Mouse (Mus musculus) heart, postnatal 0 days (tissue): ENCODE measurements around the gene Nhlrc4.

Experiments used
- CTCF ChIP-seq: IDR thresholded peaks from 2 replicates; pipeline ENCODE4 v1.5.1; 2016; ENCODE audit warnings: antibody characterized with exemption, control low read depth, low read depth
- EP300 ChIP-seq: IDR thresholded peaks from 2 replicates; pipeline ENCODE4 v1.6.1; 2016; ENCODE audit warnings: antibody characterized with exemption, low read depth

- no peak for TF ChIP-seq EP300
- no peak for TF ChIP-seq CTCF
Observed at GRCm38 (mm10) chr17:25895415-25895814, 49.3 kb downstream of the Nhlrc4 start.
